Mouse (Mus musculus) embryo, embryonic 11 days (tissue): Measurements from ENCODE around the gene Rxfp2.

Source experiments
- DNase-seq: peaks from one replicate; pipeline ENCODE4 v3.0.0-alpha.2; 2015

The Rxfp2 gene

GRCm38 (mm10) chr5:150046438-150046837, 28.0 kb downstream of the Rxfp2 start:
- DNase-seq = no peak

GRCm38 (mm10) chr5:150049946-150050345, 31.5 kb downstream of the Rxfp2 start:
- peak; percentile 38 for DNase-seq

GRCm38 (mm10) chr5:150051828-150052227, 33.4 kb downstream of the Rxfp2 start:
- peak; percentile 59 for DNase-seq

GRCm38 (mm10) chr5:150053294-150053693, 34.8 kb downstream of the Rxfp2 start:
- DNase-seq = no peak

GRCm38 (mm10) chr5:150053956-150054355, 35.5 kb downstream of the Rxfp2 start:
- no peak for DNase-seq

DNA sequence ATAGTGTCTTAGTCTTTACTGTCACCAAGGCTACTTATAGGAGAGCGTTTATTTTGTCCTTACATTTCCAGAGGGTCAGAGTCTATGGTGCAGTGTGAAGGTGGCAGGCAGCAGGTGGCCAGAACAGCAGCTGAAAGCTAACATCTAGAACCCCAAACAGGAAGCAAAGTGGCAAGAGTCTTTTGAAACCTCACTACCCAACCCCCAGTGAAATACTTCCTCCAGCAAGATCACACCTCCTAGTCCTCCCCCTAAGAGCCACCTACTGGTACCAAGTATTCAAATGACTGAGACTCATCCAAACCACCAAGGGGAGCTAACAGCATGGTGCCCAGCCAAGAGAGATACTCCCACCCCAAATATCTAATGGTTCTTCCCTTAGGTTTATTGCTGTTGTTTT, 36.8 kb downstream of the Rxfp2 start:
- no peak for DNase-seq

- DNase-seq = no peak
Measured at GRCm38 (mm10) chr5:150056056-150056455, 37.6 kb downstream of the Rxfp2 start.

DNA sequence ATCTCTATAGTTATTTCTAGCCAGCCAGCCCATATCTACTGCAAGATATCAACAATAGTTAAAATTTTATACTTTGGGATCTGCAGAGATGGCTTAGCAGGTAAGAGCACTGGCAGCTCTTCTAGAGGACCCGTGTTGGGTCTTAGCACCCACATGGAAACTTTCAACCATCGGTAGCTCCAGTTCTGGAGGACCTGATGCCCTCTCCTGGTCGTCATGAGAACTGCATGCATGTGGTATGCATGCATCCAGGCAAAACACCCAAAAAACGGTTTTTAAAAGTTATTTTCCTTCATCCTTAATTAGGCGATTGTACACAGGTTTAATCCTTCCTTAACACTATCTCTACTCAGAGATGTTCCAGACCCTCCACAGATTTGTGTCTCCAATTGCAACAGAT, 40.4 kb downstream of the Rxfp2 start:
- DNase-seq = no peak

DNA sequence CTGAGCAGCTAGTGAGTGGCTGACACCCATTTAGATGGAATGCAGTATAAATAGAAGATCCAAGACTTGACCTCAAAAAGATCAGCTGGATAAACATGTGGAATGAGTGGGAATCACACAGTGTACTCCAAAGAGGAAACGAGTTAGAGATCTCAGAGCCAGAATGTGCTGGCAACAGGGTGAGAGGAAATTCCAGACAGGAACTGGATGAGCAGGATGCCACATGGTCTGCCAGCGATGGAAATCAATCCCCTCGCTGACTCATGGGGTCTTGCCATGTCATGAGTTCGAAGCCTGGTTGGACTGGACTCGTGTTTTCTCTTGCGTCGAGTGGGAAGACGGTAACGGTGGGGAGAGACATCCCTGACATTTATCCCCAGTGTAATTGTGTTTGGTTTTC, 41.0 kb downstream of the Rxfp2 start:
- no peak for DNase-seq

- no peak for DNase-seq
Measured at GRCm38 (mm10) chr5:150061086-150061485, 42.6 kb downstream of the Rxfp2 start.

DNA sequence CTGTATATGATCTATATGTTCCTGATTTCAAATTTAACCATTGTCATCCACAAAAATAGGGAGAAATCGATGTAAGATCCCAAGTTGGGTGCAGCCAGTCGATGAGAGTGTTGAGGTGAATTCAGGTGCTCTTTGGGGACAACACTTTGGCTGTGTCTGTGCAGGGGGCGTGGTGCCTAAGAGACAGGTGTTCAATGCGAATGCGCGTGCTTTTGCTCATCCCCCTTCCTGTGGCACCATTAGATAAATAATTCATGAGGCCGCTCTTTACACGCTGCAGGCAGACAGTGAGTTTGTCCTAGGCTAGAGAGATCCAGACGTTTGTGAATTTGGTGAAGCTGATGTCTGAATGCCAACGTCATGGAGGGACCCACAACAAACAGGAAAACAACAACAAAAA, 45.8 kb downstream of the Rxfp2 start:
- DNase-seq = no peak

GRCm38 (mm10) chr5:150070086-150070485, 51.6 kb downstream of the Rxfp2 start:
- DNase-seq = peak; percentile 47

DNA sequence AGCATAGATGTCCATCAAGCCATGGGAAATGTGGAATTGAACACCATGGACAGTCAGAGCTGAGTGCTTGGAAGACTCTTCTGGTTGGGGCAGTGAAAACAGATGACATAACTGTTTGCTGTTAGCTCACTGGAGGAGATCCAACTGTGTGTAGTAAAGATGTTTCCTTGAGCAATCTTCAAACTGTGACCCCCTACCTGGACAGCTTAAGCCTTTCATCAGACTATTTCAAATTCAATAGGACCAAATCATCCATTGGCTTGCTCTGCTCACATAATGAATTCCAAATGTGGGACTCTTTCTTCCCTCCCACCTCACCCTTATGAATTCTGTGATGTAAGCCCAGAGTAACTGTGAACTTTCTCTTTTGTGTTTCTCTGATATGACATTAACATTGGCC, 53.3 kb downstream of the Rxfp2 start:
- DNase-seq = no peak

GRCm38 (mm10) chr5:150079866-150080797, 61.7 kb downstream of the Rxfp2 start:
- peak; percentile 83 for DNase-seq

DNA sequence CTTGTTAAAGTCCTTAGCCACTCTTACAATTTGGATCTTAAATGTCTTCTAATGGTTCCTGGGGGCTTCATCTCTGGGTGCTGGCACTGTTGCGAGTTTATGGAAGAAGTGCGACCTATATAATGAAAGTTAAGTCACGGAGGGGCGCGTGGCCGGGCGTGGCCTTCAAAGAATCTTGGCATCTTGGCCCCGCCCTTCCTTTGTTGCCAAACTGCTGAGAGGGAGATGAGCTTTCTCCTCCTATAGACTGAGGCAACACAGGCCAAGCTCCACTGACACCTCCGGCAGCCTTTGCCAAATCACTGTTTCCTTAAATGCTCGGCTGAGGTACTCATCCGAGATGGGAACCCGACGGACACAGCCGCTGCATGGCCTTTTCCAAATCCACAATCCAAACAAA, 64.2 kb downstream of the Rxfp2 start:
- no peak for DNase-seq

- DNase-seq = no peak
Measured at GRCm38 (mm10) chr5:150083190-150083589, 64.7 kb downstream of the Rxfp2 start.

GRCm38 (mm10) chr5:150097620-150098019, 79.1 kb downstream of the Rxfp2 start:
- DNase-seq = peak; percentile 77

- DNase-seq = no peak
Measured at GRCm38 (mm10) chr5:150098754-150099153, 80.3 kb downstream of the Rxfp2 start.

DNA sequence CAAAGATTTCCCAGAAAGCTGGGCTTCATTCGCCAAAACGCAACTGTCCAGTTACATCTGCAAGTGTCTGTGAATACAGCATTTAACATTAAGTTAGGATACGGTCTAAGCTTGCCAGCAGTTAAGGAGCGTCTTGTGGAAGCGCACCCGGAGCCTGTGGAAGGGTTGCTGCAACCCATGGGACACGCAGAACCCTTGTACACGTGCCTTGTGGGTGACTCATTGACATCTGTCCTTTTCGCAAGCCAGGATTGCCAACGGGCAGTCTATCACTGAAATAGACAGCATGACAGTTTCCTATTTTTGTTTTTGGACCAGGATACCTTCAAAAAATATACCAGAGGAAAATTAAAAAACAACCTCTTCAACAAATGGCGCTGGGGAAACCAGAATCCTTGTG, 83.3 kb downstream of the Rxfp2 start:
- no peak for DNase-seq

GRCm38 (mm10) chr5:150106358-150106757, 87.9 kb downstream of the Rxfp2 start:
- DNase-seq = no peak

DNA sequence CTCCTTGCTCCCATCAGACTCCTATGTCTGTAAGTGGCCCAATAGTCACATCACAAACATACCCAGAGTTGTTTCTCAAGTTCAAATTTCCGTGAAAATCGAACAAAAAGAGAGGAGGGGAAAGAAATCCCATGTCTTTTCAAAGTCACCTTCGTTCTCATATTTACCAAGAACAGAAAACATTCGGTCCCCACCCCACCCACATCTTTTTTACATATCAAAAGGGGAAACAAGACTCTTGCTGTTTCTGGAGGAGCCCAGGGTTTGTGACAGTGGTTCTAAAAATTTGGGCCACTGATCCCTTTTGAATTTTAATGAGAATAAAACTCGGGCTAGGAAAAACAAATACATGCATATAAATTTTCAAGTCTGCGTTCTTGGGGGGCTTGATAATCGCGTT, 92.8 kb downstream of the Rxfp2 start:
- no peak for DNase-seq

- DNase-seq = no peak
Measured at GRCm38 (mm10) chr5:150114007-150114406, 95.5 kb downstream of the Rxfp2 start.

GRCm38 (mm10) chr5:150114778-150115177, 96.3 kb downstream of the Rxfp2 start:
- DNase-seq = no peak

DNA sequence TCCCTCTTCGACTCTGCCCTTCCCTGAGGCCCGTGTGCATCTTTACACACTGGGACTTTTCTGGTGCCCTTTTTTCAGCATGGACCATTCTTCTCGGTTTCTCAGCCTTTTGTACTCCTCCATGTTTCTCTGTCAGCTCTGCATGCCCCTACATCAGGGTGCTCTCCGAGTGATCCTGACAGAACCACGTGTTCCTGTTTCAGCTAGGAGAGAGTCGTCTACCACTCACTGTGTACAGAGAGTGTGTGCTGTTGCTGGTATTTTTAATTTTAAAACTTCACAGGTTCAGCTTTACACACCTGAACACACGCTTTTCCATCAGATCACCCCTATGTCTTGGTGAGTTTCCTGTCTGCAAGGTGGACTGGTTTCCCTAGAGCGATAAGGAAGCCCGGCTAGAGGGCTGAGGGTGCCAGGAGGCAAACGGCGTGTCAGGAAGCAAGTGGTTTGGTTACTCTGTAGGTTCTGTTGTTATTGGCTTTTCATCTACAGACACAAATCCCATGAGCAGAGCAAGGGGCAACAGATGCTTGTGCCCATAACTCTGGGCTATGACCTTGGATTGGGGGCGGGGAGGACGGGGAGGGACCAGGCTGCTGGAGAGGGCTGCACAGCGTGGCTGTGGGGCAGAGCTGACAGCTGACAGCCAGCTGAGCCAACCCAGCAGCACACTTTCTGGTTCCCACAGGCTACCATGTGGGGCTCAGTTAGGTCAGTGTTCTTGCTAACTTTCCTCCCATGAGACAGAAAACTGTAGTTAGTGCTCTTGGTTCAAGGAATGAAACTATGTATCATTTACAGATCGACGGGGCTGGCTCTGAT, 97.0 kb downstream of the Rxfp2 start:
- DNase-seq = peak; percentile 50
